Mouse (Mus musculus) spleen, adult 2 months (tissue): ENCODE data around the gene Mrpl41.

Experiments used
- CTCF ChIP-seq: fragments of 200-500 bp; IDR thresholded peaks from 2 replicates; pipeline ENCODE4 v1.5.1; 2011; ENCODE audit warnings: mild to moderate bottlenecking, inconsistent platforms; ENCODE audit not compliant: insufficient read depth, insufficient read length, insufficient replicate concordance; ENCODE audit errors: extremely low read depth
- POLR2A ChIP-seq: fragments of 200-500 bp; IDR thresholded peaks from 2 replicates; pipeline ENCODE4 v1.6.1; 2011; ENCODE audit warnings: low read depth, low read length, inconsistent platforms

GRCm38 (mm10) chr2:24976960-24977359 is 2.1 kb upstream of the Mrpl41 start:
- TF ChIP-seq CTCF (no peak), POLR2A (no peak)
